8 mouse cellular contexts compared by ENCODE assay signal in the genomic region with DNA sequence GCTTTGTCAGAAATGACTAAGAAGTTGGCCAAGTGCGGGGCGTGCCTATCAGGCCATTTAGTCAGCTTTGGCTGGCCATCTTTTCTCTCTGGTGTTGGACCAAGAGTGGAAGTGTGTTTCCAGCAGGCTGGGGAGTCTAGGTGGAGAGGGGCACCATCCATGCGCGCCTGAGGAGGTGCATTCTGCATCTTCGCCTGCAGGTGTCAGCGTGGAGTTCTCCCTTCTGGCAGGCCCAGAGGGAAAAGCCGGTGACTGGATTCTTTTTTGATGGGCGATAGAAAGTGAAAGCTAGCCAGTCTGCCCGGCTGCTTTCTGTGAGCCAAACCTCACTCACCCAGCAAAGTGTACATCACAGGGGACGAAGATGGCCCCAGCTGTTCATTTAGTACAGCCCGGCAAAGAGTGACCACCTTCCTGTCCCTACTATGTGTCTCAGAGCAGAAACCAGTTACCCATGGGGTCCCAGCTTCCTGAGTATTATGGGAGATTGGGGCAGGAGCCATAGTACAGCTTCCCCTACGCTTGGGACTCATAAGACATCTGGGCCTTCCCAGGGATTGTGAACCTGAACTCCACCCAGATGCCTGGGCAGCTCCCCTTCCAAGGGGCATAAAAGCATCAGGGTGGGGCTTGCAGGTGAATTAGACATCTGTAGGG.
A peak's percentile ranks its signal among the peaks of the same experiment; 100 is the strongest.
DNase-seq lines count a peak whose midpoint lies in the region; ATAC-seq and TF ChIP-seq lines count a peak whose summit lies in the region.

No protein-coding gene starts in this region.

- peak overlapping the region; percentile 69; the same call in 1 of the 2 replicates for H3K27ac ChIP-seq in hindbrain, embryonic 12.5 days
- H3K27ac ChIP-seq in lung, embryonic 16.5 days (ENCODE audit: low read length), result peak overlapping the region; percentile 80
- H3K27ac ChIP-seq in olfactory bulb, adult 2 months (ENCODE audit: insufficient read depth, low read depth, low read length), result no peak overlapping the region

- no peak overlapping the region for H3K9ac ChIP-seq in hindbrain, embryonic 12.5 days
- H3K9ac ChIP-seq in lung, embryonic 16.5 days (ENCODE audit: low read length), result peak overlapping the region; percentile 59

- TF ChIP-seq CTCF in olfactory bulb, adult 2 months (IDR thresholded peaks at IDR 0.05; ENCODE audit: insufficient read depth, low read depth, low read length), result peak; percentile 87

- H3K9me3 ChIP-seq in hindbrain, embryonic 12.5 days (replicated peaks), result no peaks in the 10 kb centered on the region
- H3K9me3 ChIP-seq in lung, embryonic 16.5 days (ENCODE audit: control insufficient read depth, low read length), result no peaks in the 10 kb centered on the region

- TF ChIP-seq POLR2A in olfactory bulb, adult 2 months (IDR thresholded peaks at IDR 0.05; ENCODE audit: insufficient read depth, low read depth, low read length), result no peak

- peak overlapping the region; percentile 38 for H3K4me2 ChIP-seq in hindbrain, embryonic 12.5 days (replicated peaks)
- H3K4me2 ChIP-seq in lung, embryonic 16.5 days (ENCODE audit: low read depth, low read length), result peak overlapping the region; percentile 61

- H3K4me3 ChIP-seq in hindbrain, embryonic 12.5 days, result no peak overlapping the region
- peak overlapping the region; percentile 36 for H3K4me3 ChIP-seq in lung, embryonic 16.5 days (ENCODE audit: low read length)
- H3K4me3 ChIP-seq in olfactory bulb, adult 2 months (ENCODE audit: insufficient read depth, low read depth, low read length), result peak overlapping the region; percentile 18; the same call in 1 of the 2 replicates

- H3K36me3 ChIP-seq in hindbrain, embryonic 12.5 days, result no peaks in the 10 kb centered on the region
- H3K36me3 ChIP-seq in lung, embryonic 16.5 days (ENCODE audit: control insufficient read depth, insufficient read depth, low read length), result no peaks in the 10 kb centered on the region

- H3K4me1 ChIP-seq in hindbrain, embryonic 12.5 days, result peaks cover 64% of the 10 kb centered on the region
- H3K4me1 ChIP-seq in lung, embryonic 16.5 days (replicated peaks; ENCODE audit: control insufficient read depth, insufficient read depth, low read length), result peaks cover 24% of the 10 kb centered on the region
- peaks cover 13% of the 10 kb centered on the region; the same call in 1 of the 2 replicates for H3K4me1 ChIP-seq in olfactory bulb, adult 2 months (ENCODE audit: control insufficient read depth, insufficient read depth, low read length)

- no peaks in the 10 kb centered on the region for H3K27me3 ChIP-seq in hindbrain, embryonic 12.5 days
- no peaks in the 10 kb centered on the region for H3K27me3 ChIP-seq in lung, embryonic 16.5 days (ENCODE audit: control insufficient read depth, insufficient read depth, low read depth, low read length)

- no peak for ATAC-seq in hindbrain, embryonic 12.5 days (ENCODE audit: low FRiP score)
- ATAC-seq in lung, embryonic 16.5 days (ENCODE audit: low read depth), result peak; percentile 74

- DNase-seq in Muller cell, postnatal 12 days (ENCODE audit: inconsistent ontology term), result peak; percentile 86
- peak; percentile 71 for DNase-seq in cerebellum, adult 9-11 months
- peak; percentile 48 to 80 for DNase-seq in frontal cortex, postnatal 10 days (ENCODE audit: low spot score in 2 of 2)
- peak; percentile 79 for DNase-seq in layer of hippocampus, adult 9-11 months
- peak; percentile 78 to 84 for DNase-seq in thymus, adult 18-20 months

- 21% methylated on average over 12 of the region's 12 CpGs for WGBS in hindbrain, embryonic 12.5 days
- WGBS in lung, embryonic 16.5 days, result 15% methylated on average over 12 of the region's 12 CpGs
- 14% methylated on average over 12 of the region's 12 CpGs for WGBS in olfactory bulb, adult 2 months
